Mouse (Mus musculus) thymus, adult 2 months (tissue): ENCODE data around the gene Msrb1.

Source experiments
- CTCF ChIP-seq: fragments of 200-500 bp; IDR thresholded peaks from 2 replicates; pipeline ENCODE4 v1.5.1; 2012; ENCODE audit warnings: mild to moderate bottlenecking, control low read depth, low read length, moderate library complexity, borderline replicate concordance; ENCODE audit not compliant: control insufficient read depth, poor library complexity, insufficient read depth; ENCODE audit errors: extremely low read depth
- POLR2A ChIP-seq: fragments of 200-500 bp; IDR thresholded peaks from 2 replicates; pipeline ENCODE4 v1.6.1; 2012; ENCODE audit warnings: mild to moderate bottlenecking, low read length, control low read depth, moderate library complexity; ENCODE audit not compliant: control insufficient read depth, poor library complexity, insufficient read depth; ENCODE audit errors: extremely low read depth

DNA sequence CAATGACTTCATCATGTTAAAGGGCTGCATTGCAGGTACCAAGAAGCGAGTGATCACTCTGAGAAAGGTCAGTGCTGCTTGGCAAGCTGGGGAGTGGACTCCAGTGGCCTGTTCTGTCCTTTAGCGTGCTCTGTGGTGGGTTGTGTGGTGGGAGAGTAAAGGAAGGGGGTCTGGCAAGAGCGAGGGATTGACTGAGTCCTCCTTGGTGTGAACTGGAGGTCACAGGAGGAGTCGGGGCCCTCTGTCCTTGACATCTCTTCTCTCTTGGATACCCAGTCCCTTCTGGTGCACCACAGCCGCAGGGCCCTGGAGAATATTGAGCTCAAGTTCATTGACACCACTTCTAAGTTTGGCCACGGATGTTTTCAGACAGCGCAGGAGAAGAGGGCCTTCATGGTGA is 996 bp upstream of the Msrb1 start:
- TF ChIP-seq CTCF (no peak), POLR2A (no peak)
